ENCODE assay signal across 19 mouse cellular contexts in the genomic region with DNA sequence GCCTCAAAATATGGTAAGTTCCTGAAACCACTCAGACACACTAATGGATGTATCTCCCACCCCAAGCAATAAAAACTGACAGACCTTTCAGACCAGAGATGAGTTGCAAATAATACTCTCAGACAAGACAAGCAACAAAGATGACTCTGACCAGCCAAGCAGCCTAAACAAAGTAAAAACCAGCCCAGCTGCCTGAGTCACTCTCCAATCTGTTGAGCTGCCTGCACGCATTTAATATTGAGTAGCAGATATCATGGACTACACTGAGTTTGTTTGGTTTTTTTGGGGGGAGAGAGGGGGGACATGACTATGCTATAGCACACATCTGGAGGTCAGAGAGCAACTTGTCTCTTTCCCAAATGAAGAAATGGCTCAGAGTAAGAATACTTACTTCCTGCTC. TPM values are rescaled to one million over a fixed set of nuclear protein-coding genes. Genes with fewer than 3 reads are reported as not detected.
DNase-seq lines count a peak whose midpoint lies in the region; ATAC-seq and TF ChIP-seq lines count a peak whose summit lies in the region.
"Had no signal": no experiment of that assay in that cellular context is flagged by ENCODE, and none has a peak within 500 bp of the region (broad histone marks: within the 10 kb centered on the region; RNA-seq: fewer than 3 reads in every experiment).

No protein-coding gene starts in this region.

- H3K9me3 ChIP-seq in lung, embryonic 14.5 days (ENCODE audit: low read depth, low read length), result no peaks in the 10 kb centered on the region
- H3K9me3 ChIP-seq in MEL (replicated peaks; ENCODE audit: insufficient read depth, low read length), result no peaks in the 10 kb centered on the region
- no peaks in the 10 kb centered on the region for H3K9me3 ChIP-seq in liver, postnatal 0 days (ENCODE audit: low read length)
- H3K9me3 ChIP-seq in kidney, embryonic 15.5 days (replicated peaks), result no peaks in the 10 kb centered on the region
- H3K9me3 ChIP-seq: forebrain, embryonic 12.5 days; midbrain, embryonic 12.5 days had no signal

- TF ChIP-seq EP300 in MEL (IDR thresholded peaks at IDR 0.05; ENCODE audit: low read depth in 1 of 2, low read length in 2 of 2), result no peak
- TF ChIP-seq EP300 in liver, postnatal 0 days (IDR thresholded peaks at IDR 0.05; ENCODE audit: low read depth), result no peak

- H3K4me3 ChIP-seq in lung, embryonic 14.5 days (ENCODE audit: low read depth, low read length), result no peak overlapping the region
- no peak overlapping the region for H3K4me3 ChIP-seq in lung, adult 2 months (replicated peaks; ENCODE audit: extremely low read depth, low read depth, low read length)
- H3K4me3 ChIP-seq in MEL (ENCODE audit: control insufficient read depth in 1 of 2, insufficient read depth in 1 of 2, low read depth in 2 of 2, low read length in 2 of 2), result no peak overlapping the region; a peak in 1 of 4 replicates
- H3K4me3 ChIP-seq in liver, postnatal 0 days (ENCODE audit: low read depth, low read length), result no peak overlapping the region
- H3K4me3 ChIP-seq in kidney, embryonic 15.5 days (replicated peaks), result no peak overlapping the region
- H3K4me3 ChIP-seq: forebrain, embryonic 12.5 days; left cerebral cortex, adult 2 months; midbrain, embryonic 12.5 days had no signal

- H3K9ac ChIP-seq in lung, embryonic 14.5 days, result peak overlapping the region; percentile 20; the same call in 1 of the 2 replicates
- 0 out of 2 replicates have a peak overlapping the region, but pooled peaks have one; percentile 15 for H3K9ac ChIP-seq in MEL (ENCODE audit: control insufficient read depth, low read depth, low read length, poor library complexity, severe bottlenecking)
- no peak overlapping the region for H3K9ac ChIP-seq in liver, postnatal 0 days (replicated peaks)
- H3K9ac ChIP-seq in kidney, embryonic 15.5 days, result no peak overlapping the region
- H3K9ac ChIP-seq: forebrain, embryonic 12.5 days; midbrain, embryonic 12.5 days had no signal

- TF ChIP-seq CTCF in lung, embryonic 14.5 days (IDR thresholded peaks at IDR 0.05; ENCODE audit: low read depth), result no peak
- TF ChIP-seq CTCF in lung, adult 2 months (IDR thresholded peaks at IDR 0.05; ENCODE audit: insufficient read depth, low read length), result no peak
- TF ChIP-seq CTCF in MEL (IDR thresholded peaks at IDR 0.05 in 2 of 3, conservative IDR thresholded peaks at IDR 0.05 in 1 of 3; ENCODE audit: control insufficient read depth in 1 of 3, insufficient read depth in 1 of 3, low read depth in 2 of 3, low read length in 3 of 3, poor library complexity in 1 of 3, severe bottlenecking in 1 of 3), result no peak
- no peak for TF ChIP-seq CTCF in liver, postnatal 0 days (IDR thresholded peaks at IDR 0.05; ENCODE audit: low read depth)

- H3K27ac ChIP-seq in lung, embryonic 14.5 days (ENCODE audit: low read depth), result no peak overlapping the region
- H3K27ac ChIP-seq in MEL (ENCODE audit: control insufficient read depth, low read depth, low read length), result no peak overlapping the region
- H3K27ac ChIP-seq in liver, postnatal 0 days (ENCODE audit: low read depth), result peak overlapping the region; percentile 3; the same call in 1 of the 2 replicates
- no peak overlapping the region for H3K27ac ChIP-seq in kidney, embryonic 15.5 days
- H3K27ac ChIP-seq: forebrain, embryonic 12.5 days; hindbrain, postnatal 0 days; left cerebral cortex, adult 2 months; midbrain, embryonic 12.5 days had no signal

- WGBS in lung, embryonic 14.5 days, result 32% methylated on average over 1 of the region's 1 CpGs
- WGBS in lung, adult 2 months, result 31% methylated on average over 1 of the region's 1 CpGs
- 44% methylated on average over 1 of the region's 1 CpGs for WGBS in liver, postnatal 0 days (ENCODE audit: insufficient replicate concordance)
- 50% methylated on average over 1 of the region's 1 CpGs for WGBS in kidney, embryonic 15.5 days

- no peak for ATAC-seq in lung, embryonic 14.5 days (ENCODE audit: insufficient read depth)
- no peak for ATAC-seq in liver, postnatal 0 days
- ATAC-seq in kidney, embryonic 15.5 days (replicated peaks; ENCODE audit: low FRiP score), result no peak
- ATAC-seq: hindbrain, postnatal 0 days had no signal

- H3K4me1 ChIP-seq in lung, embryonic 14.5 days (ENCODE audit: insufficient read depth), result peaks cover 8% of the 10 kb centered on the region
- peaks cover 41% of the 10 kb centered on the region for H3K4me1 ChIP-seq in lung, adult 2 months (ENCODE audit: control insufficient read depth, insufficient read depth, low read length)
- H3K4me1 ChIP-seq in MEL (ENCODE audit: control insufficient read depth in 1 of 2, insufficient read depth in 2 of 2, low read length in 2 of 2), result peaks cover 48 to 62% of the 10 kb centered on the region in 2 experiments
- peaks cover 60% of the 10 kb centered on the region for H3K4me1 ChIP-seq in liver, postnatal 0 days (ENCODE audit: insufficient read depth)
- H3K4me1 ChIP-seq in kidney, embryonic 15.5 days, result peaks cover 57% of the 10 kb centered on the region

- H3K27me3 ChIP-seq in lung, embryonic 14.5 days (ENCODE audit: insufficient read depth, low read length), result no peaks in the 10 kb centered on the region
- H3K27me3 ChIP-seq in MEL (ENCODE audit: control insufficient read depth in 1 of 2, insufficient read depth in 2 of 2, low read length in 2 of 2), result no peaks in the 10 kb centered on the region
- no peaks in the 10 kb centered on the region for H3K27me3 ChIP-seq in liver, postnatal 0 days (ENCODE audit: insufficient read depth, low read length)
- no peaks in the 10 kb centered on the region for H3K27me3 ChIP-seq in kidney, embryonic 15.5 days
- H3K27me3 ChIP-seq: forebrain, embryonic 12.5 days; midbrain, embryonic 12.5 days had no signal

- peaks cover 9% of the 10 kb centered on the region; the same call in 1 of the 2 replicates for H3K36me3 ChIP-seq in lung, embryonic 14.5 days (ENCODE audit: insufficient read depth)
- peaks cover 50 to 86% of the 10 kb centered on the region in 2 experiments for H3K36me3 ChIP-seq in MEL (ENCODE audit: control insufficient read depth in 1 of 2, insufficient read depth in 2 of 2, low read length in 2 of 2)
- peaks cover 7% of the 10 kb centered on the region for H3K36me3 ChIP-seq in liver, postnatal 0 days (replicated peaks; ENCODE audit: insufficient read depth, low read length)
- peaks cover 16% of the 10 kb centered on the region for H3K36me3 ChIP-seq in kidney, embryonic 15.5 days

- no peak for TF ChIP-seq RAD21 in MEL (IDR thresholded peaks at IDR 0.05; ENCODE audit: low read depth, low read length)

- no peak overlapping the region for H3K4me2 ChIP-seq in lung, embryonic 14.5 days
- H3K4me2 ChIP-seq in liver, postnatal 0 days (ENCODE audit: low read depth, low read length), result peak overlapping the region; percentile 27; the same call in 1 of the 2 replicates
- no peak overlapping the region for H3K4me2 ChIP-seq in kidney, embryonic 15.5 days
- H3K4me2 ChIP-seq: forebrain, embryonic 12.5 days; midbrain, embryonic 12.5 days had no signal

- H3K79me2 ChIP-seq in MEL (ENCODE audit: control insufficient read depth, insufficient read depth, low read length, poor library complexity), result peaks cover 97% of the 10 kb centered on the region

- DNase-seq in heart, adult 11 months, result peak; percentile 31
- no peak for DNase-seq in heart, postnatal 4 days
- no peak for DNase-seq in lung, embryonic 14.5 days
- no peak for DNase-seq in lung, adult 2 months
- no peak for DNase-seq in MEL (ENCODE audit: low read depth, low spot score)
- DNase-seq in liver, postnatal 0 days, result no peak
- no peak for DNase-seq in adrenal gland, adult 18-20 months (ENCODE audit: low spot score in 2 of 2)
- DNase-seq: cerebellum, adult 9-11 months; gastrocnemius, postnatal 25 days; kidney, adult 18-20 months; kidney, postnatal 14 days; thymus, adult 18-20 months had no signal

- no peak for TF ChIP-seq POLR2A in lung, adult 2 months (IDR thresholded peaks at IDR 0.05; ENCODE audit: borderline replicate concordance, extremely low read depth, low read depth, low read length)
- no peak for TF ChIP-seq POLR2A in MEL (IDR thresholded peaks at IDR 0.05; ENCODE audit: control insufficient read depth in 1 of 2, insufficient read depth in 1 of 2, low read depth in 1 of 2, low read length in 2 of 2, poor library complexity in 1 of 2)

TF ChIP-seq in MEL, 35 proteins besides CTCF, POLR2A, EP300 and RAD21 (continues in another document):
- TF ChIP-seq JUND (IDR thresholded peaks at IDR 0.05; ENCODE audit: low read depth, low read length), result no peak
- TF ChIP-seq TCF12 (IDR thresholded peaks at IDR 0.05; ENCODE audit: low read depth, low read length), result no peak

RNA-seq across cellular contexts. Expression of a gene that starts 6.5 kb away (rescaled TPM):
- total RNA-seq in heart, postnatal 4 days (2021), result 10 to 100 TPM; 47.8 to 50.4 TPM
- 93.2 and 95.8 TPM in 2 replicates for polyA plus RNA-seq in lung, embryonic 14.5 days (2014; fragmentation: Nextera tagmentation; extraction: Ambion mirVana)
- polyA plus RNA-seq in lung, adult 2 months (2012; rRNA removed), result 10.0 and 16.1 TPM in 2 replicates
- 47.3 and 52.3 TPM in 2 replicates for total RNA-seq in MEL (2012; rRNA removed)
- 10 to 100 TPM; 54.7 to 90.5 TPM for polyA plus RNA-seq in MEL (2012; ENCODE audit: insufficient read depth in 1 of 2, insufficient read length in 2 of 2, low read depth in 1 of 2, low replicate concordance in 2 of 2, missing spikeins in 1 of 2)
- 35.8 and 36.5 TPM in 2 replicates for polyA plus RNA-seq in liver, postnatal 0 days (2015; fragmentation: Nextera tagmentation; extraction: Ambion mirVana)
- polyA plus RNA-seq in kidney, embryonic 15.5 days (2015; fragmentation: Nextera tagmentation; extraction: Ambion mirVana), result 127 and 131 TPM in 2 replicates
- total RNA-seq in adrenal gland, adult 18-20 months (2021), result 10 to 100 TPM; 58.1 to 71.9 TPM

RNA-seq across cellular contexts. Expression of a gene that starts 12.5 kb away (rescaled TPM):
- total RNA-seq in heart, postnatal 4 days (2021), result 100 to 1,000 TPM; 178 to 183 TPM
- polyA plus RNA-seq in lung, embryonic 14.5 days (2014; fragmentation: Nextera tagmentation; extraction: Ambion mirVana), result 29.8 and 30.9 TPM in 2 replicates
- 193 and 235 TPM in 2 replicates for polyA plus RNA-seq in lung, adult 2 months (2012; rRNA removed)
- total RNA-seq in MEL (2012; rRNA removed), result 37.1 and 39.4 TPM in 2 replicates
- 10 to 100 TPM in 1 of 2 experiments, not detected in 1; 60.0 TPM for polyA plus RNA-seq in MEL (2012; ENCODE audit: insufficient read depth in 1 of 2, insufficient read length in 2 of 2, low read depth in 1 of 2, low replicate concordance in 2 of 2, missing spikeins in 1 of 2)
- polyA plus RNA-seq in liver, postnatal 0 days (2015; fragmentation: Nextera tagmentation; extraction: Ambion mirVana), result 8.5 and 9.5 TPM in 2 replicates
- polyA plus RNA-seq in kidney, embryonic 15.5 days (2015; fragmentation: Nextera tagmentation; extraction: Ambion mirVana), result 14.8 and 15.4 TPM in 2 replicates
- total RNA-seq in adrenal gland, adult 18-20 months (2021), result 100 to 1,000 TPM; 149 to 159 TPM

RNA-seq across cellular contexts. Expression of a gene that starts 33.6 kb away (rescaled TPM):
- total RNA-seq in heart, postnatal 4 days (2021), result not detected
- polyA plus RNA-seq in lung, embryonic 14.5 days (2014; fragmentation: Nextera tagmentation; extraction: Ambion mirVana), result 0.41 and 0.68 TPM in 2 replicates
- polyA plus RNA-seq in lung, adult 2 months (2012; rRNA removed), result not detected in 2 replicates
- total RNA-seq in MEL (2012; rRNA removed), result not detected in 2 replicates
- under 1 TPM in 1 of 2 experiments, not detected in 1; 0.74 TPM for polyA plus RNA-seq in MEL (2012; ENCODE audit: insufficient read depth in 1 of 2, insufficient read length in 2 of 2, low read depth in 1 of 2, low replicate concordance in 2 of 2, missing spikeins in 1 of 2)
- 0.42 and 0.43 TPM in 2 replicates for polyA plus RNA-seq in liver, postnatal 0 days (2015; fragmentation: Nextera tagmentation; extraction: Ambion mirVana)
- polyA plus RNA-seq in kidney, embryonic 15.5 days (2015; fragmentation: Nextera tagmentation; extraction: Ambion mirVana), result not detected in 2 replicates
- total RNA-seq in adrenal gland, adult 18-20 months (2021), result not detected
- total RNA-seq: gastrocnemius, postnatal 25 days; hindbrain, postnatal 0 days; layer of hippocampus, adult 8-10 months; left cerebral cortex, adult 2 months had no signal
- polyA plus RNA-seq: forebrain, embryonic 12.5 days; frontal cortex, adult 2 months; hindbrain, postnatal 0 days had no signal

Comparison
In these comparisons a context has a peak if more than half of its experiments do, and no peak if none do; other contexts are left out.
1. H3K9ac ChIP-seq: peak in lung, embryonic 14.5 days (single experiment) and MEL (single experiment); none in liver, postnatal 0 days (single experiment) and kidney, embryonic 15.5 days (single experiment).